Comparison of ENCODE assay signal across 8 mouse cellular contexts in genomic region chr1:133087206-133087905, GRCm38 (mm10). TPM values are rescaled to one million over a fixed set of nuclear protein-coding genes. Genes with fewer than 3 reads are reported as not detected.
DNase-seq lines count a peak whose midpoint lies in the region; ATAC-seq and TF ChIP-seq lines count a peak whose summit lies in the region.

No protein-coding gene starts in this region.

- H3K27ac ChIP-seq in ES-E14 (ENCODE audit: insufficient read depth, low read depth, low read length, poor library complexity, severe bottlenecking) = no peak overlapping the region
- H3K27ac ChIP-seq in cerebellum, adult 2 months (ENCODE audit: insufficient read depth, low read length) = no peak overlapping the region
- H3K27ac ChIP-seq in forebrain, postnatal 0 days (ENCODE audit: low read depth, low read length) = no peak overlapping the region
- H3K27ac ChIP-seq in hindbrain, embryonic 15.5 days (replicated peaks) = no peak overlapping the region
- H3K27ac ChIP-seq in liver, embryonic 11.5 days (ENCODE audit: low read depth, low read length) = no peak overlapping the region

- TF ChIP-seq CTCF in cerebellum, adult 2 months (IDR thresholded peaks at IDR 0.05; ENCODE audit: borderline replicate concordance, insufficient read depth, low read depth, low read length) = peak; percentile 89
- TF ChIP-seq CTCF in forebrain, postnatal 0 days (IDR thresholded peaks at IDR 0.05; ENCODE audit: low read depth) = peak; percentile 86

- no peaks in the 10 kb centered on the region for H3K27me3 ChIP-seq in cerebellum, adult 2 months (ENCODE audit: control insufficient read depth, insufficient read depth, low read length)
- H3K27me3 ChIP-seq in forebrain, postnatal 0 days (ENCODE audit: insufficient read depth, low read length) = no peaks in the 10 kb centered on the region
- no peaks in the 10 kb centered on the region for H3K27me3 ChIP-seq in hindbrain, embryonic 15.5 days
- no peaks in the 10 kb centered on the region for H3K27me3 ChIP-seq in liver, embryonic 11.5 days (replicated peaks; ENCODE audit: control insufficient read depth, insufficient read depth, low read length)

- WGBS in cerebellum, adult 2 months = 54% methylated on average over 7 of the region's 7 CpGs
- WGBS in forebrain, postnatal 0 days = 42% methylated on average over 7 of the region's 7 CpGs
- WGBS in hindbrain, embryonic 15.5 days = 44% methylated on average over 7 of the region's 7 CpGs
- 45% methylated on average over 7 of the region's 7 CpGs for WGBS in liver, embryonic 11.5 days

- no peak overlapping the region for H3K4me2 ChIP-seq in forebrain, postnatal 0 days (ENCODE audit: low read depth)
- H3K4me2 ChIP-seq in hindbrain, embryonic 15.5 days = no peak overlapping the region
- H3K4me2 ChIP-seq in liver, embryonic 11.5 days = no peak overlapping the region

- no peaks in the 10 kb centered on the region for H3K9me3 ChIP-seq in ES-E14 (ENCODE audit: control insufficient read depth, insufficient read depth, low read depth, low read length)
- H3K9me3 ChIP-seq in forebrain, postnatal 0 days (ENCODE audit: low read length) = no peaks in the 10 kb centered on the region
- no peaks in the 10 kb centered on the region for H3K9me3 ChIP-seq in hindbrain, embryonic 15.5 days
- no peaks in the 10 kb centered on the region for H3K9me3 ChIP-seq in liver, embryonic 11.5 days (ENCODE audit: control insufficient read depth, low read length)

- DNase-seq in B cell, adult 2 months = peak; percentile 77 to 78
- peak; percentile 78 for DNase-seq in ES-E14 (ENCODE audit: low read depth, low spot score)
- peak; percentile 55 to 66 for DNase-seq in cerebellum, adult 2 months
- peak; percentile 69 for DNase-seq in forebrain, postnatal 0 days
- DNase-seq in liver, embryonic 11.5 days (ENCODE audit: low spot score) = peak; percentile 59
- peak; percentile 29 to 58 for DNase-seq in natural killer cell, adult 2 months (ENCODE audit: low spot score in 2 of 2)
- DNase-seq in thymus, postnatal 36 days = peak; percentile 40 to 43

- TF ChIP-seq POLR2A in cerebellum, adult 2 months (IDR thresholded peaks at IDR 0.05; ENCODE audit: borderline replicate concordance, insufficient read depth, low read length) = no peak

- peaks cover 33 to 50% of the 10 kb centered on the region in 2 experiments for H3K4me1 ChIP-seq in ES-E14 (ENCODE audit: control insufficient read depth in 2 of 2, insufficient read depth in 2 of 2, low read length in 2 of 2, poor library complexity in 1 of 2)
- H3K4me1 ChIP-seq in cerebellum, adult 2 months (ENCODE audit: control insufficient read depth, insufficient read depth, low read length) = no peaks in the 10 kb centered on the region
- no peaks in the 10 kb centered on the region for H3K4me1 ChIP-seq in forebrain, postnatal 0 days (ENCODE audit: insufficient read depth)
- H3K4me1 ChIP-seq in hindbrain, embryonic 15.5 days (replicated peaks) = 0 out of 2 replicates have a peak, but pooled peaks cover 4% of the 10 kb centered on the region
- H3K4me1 ChIP-seq in liver, embryonic 11.5 days (replicated peaks; ENCODE audit: control insufficient read depth, insufficient read depth, low read length) = peaks cover 21% of the 10 kb centered on the region

- in situ Hi-C loops in ES-E14 (cut with MboI; ENCODE audit: low sequenced_read_pairs in 2 of 2, unreplicated experiment in 2 of 2) = no loop called here

- peaks cover 3% of the 10 kb centered on the region; the same call in 1 of the 2 replicates for H3K36me3 ChIP-seq in ES-E14 (ENCODE audit: control insufficient read depth, insufficient read depth, low read length, poor library complexity, severe bottlenecking)
- H3K36me3 ChIP-seq in forebrain, postnatal 0 days (ENCODE audit: insufficient read depth) = peaks cover 67% of the 10 kb centered on the region
- H3K36me3 ChIP-seq in hindbrain, embryonic 15.5 days = peaks cover 22% of the 10 kb centered on the region
- no peaks in the 10 kb centered on the region for H3K36me3 ChIP-seq in liver, embryonic 11.5 days (ENCODE audit: control insufficient read depth, insufficient read depth, low read length)

- no peak overlapping the region for H3K4me3 ChIP-seq in ES-E14 (ENCODE audit: insufficient read depth in 1 of 2, low read depth in 1 of 2, low read length in 2 of 2, poor library complexity in 1 of 2, severe bottlenecking in 1 of 2)
- H3K4me3 ChIP-seq in cerebellum, adult 2 months (replicated peaks; ENCODE audit: insufficient read depth, low read depth, low read length) = no peak overlapping the region
- H3K4me3 ChIP-seq in forebrain, postnatal 0 days (ENCODE audit: low read depth, low read length) = no peak overlapping the region
- H3K4me3 ChIP-seq in hindbrain, embryonic 15.5 days = no peak overlapping the region
- H3K4me3 ChIP-seq in liver, embryonic 11.5 days (ENCODE audit: low read depth, low read length) = no peak overlapping the region

- ATAC-seq in forebrain, postnatal 0 days = peak; percentile 64
- peak; percentile 43; the same call in 1 of the 2 replicates for ATAC-seq in hindbrain, embryonic 15.5 days (ENCODE audit: low FRiP score, low read depth)
- ATAC-seq in liver, embryonic 11.5 days (replicated peaks; ENCODE audit: low FRiP score) = no peak

- H3K9ac ChIP-seq in ES-E14 (ENCODE audit: insufficient read depth, low read depth, low read length, poor library complexity, severe bottlenecking) = no peak overlapping the region
- H3K9ac ChIP-seq in forebrain, postnatal 0 days = no peak overlapping the region
- H3K9ac ChIP-seq in hindbrain, embryonic 15.5 days = no peak overlapping the region
- H3K9ac ChIP-seq in liver, embryonic 11.5 days (ENCODE audit: low read depth, low read length) = no peak overlapping the region

TF ChIP-seq in ES-E14, 5 proteins besides CTCF, POLR2A, EP300 and RAD21:
- TF ChIP-seq ZC3H11A (IDR thresholded peaks at IDR 0.05; ENCODE audit: borderline replicate concordance, low read depth, low read length) (peak; percentile 46; the same call in 1 of the 2 replicates), ZNF384 (IDR thresholded peaks at IDR 0.05; ENCODE audit: low read depth, low read length) (no peak)
TF ChIP-seq in ES-E14: peak in this region for 1.

RNA-seq across cellular contexts. Expression of gene Pik3c2b, which starts 41.9 kb away (rescaled TPM):
- 3.1 and 4.7 TPM in 2 replicates for total RNA-seq in ES-E14 (2012; rRNA removed)
- 12.9 and 15.5 TPM in 2 replicates for polyA plus RNA-seq in cerebellum, adult 2 months (2012; rRNA removed)
- 17.1 and 18.3 TPM in 2 replicates for total RNA-seq in forebrain, postnatal 0 days (2014; rRNA removed)
- 5.7 and 7.2 TPM in 2 replicates for polyA plus RNA-seq in forebrain, postnatal 0 days (2015; fragmentation: Nextera tagmentation; extraction: Ambion mirVana)
- polyA plus RNA-seq in hindbrain, embryonic 15.5 days (2015; fragmentation: Nextera tagmentation; extraction: Ambion mirVana) = 12.2 and 13.3 TPM in 2 replicates
- 3.4 and 3.5 TPM in 2 replicates for polyA plus RNA-seq in liver, embryonic 11.5 days (2014; fragmentation: Nextera tagmentation; extraction: Ambion mirVana)

RNA-seq across cellular contexts. Expression of gene Ppp1r15b, which starts 43.6 kb away (rescaled TPM):
- total RNA-seq in ES-E14 (2012; rRNA removed) = 97.0 and 121 TPM in 2 replicates
- polyA plus RNA-seq in cerebellum, adult 2 months (2012; rRNA removed) = 31.7 and 32.1 TPM in 2 replicates
- total RNA-seq in forebrain, postnatal 0 days (2014; rRNA removed) = 35.0 and 49.5 TPM in 2 replicates
- 13.9 and 18.7 TPM in 2 replicates for polyA plus RNA-seq in forebrain, postnatal 0 days (2015; fragmentation: Nextera tagmentation; extraction: Ambion mirVana)
- 26.7 and 28.0 TPM in 2 replicates for polyA plus RNA-seq in hindbrain, embryonic 15.5 days (2015; fragmentation: Nextera tagmentation; extraction: Ambion mirVana)
- polyA plus RNA-seq in liver, embryonic 11.5 days (2014; fragmentation: Nextera tagmentation; extraction: Ambion mirVana) = 89.0 and 95.4 TPM in 2 replicates

RNA-seq across cellular contexts. Expression of gene Mdm4, which starts 57.0 kb away (rescaled TPM):
- 136 and 254 TPM in 2 replicates for total RNA-seq in ES-E14 (2012; rRNA removed)
- polyA plus RNA-seq in cerebellum, adult 2 months (2012; rRNA removed) = 76.2 and 77.8 TPM in 2 replicates
- total RNA-seq in forebrain, postnatal 0 days (2014; rRNA removed) = 60.4 and 74.8 TPM in 2 replicates
- polyA plus RNA-seq in forebrain, postnatal 0 days (2015; fragmentation: Nextera tagmentation; extraction: Ambion mirVana) = 22.2 and 27.4 TPM in 2 replicates
- polyA plus RNA-seq in hindbrain, embryonic 15.5 days (2015; fragmentation: Nextera tagmentation; extraction: Ambion mirVana) = 35.9 and 36.8 TPM in 2 replicates
- 40.6 and 41.9 TPM in 2 replicates for polyA plus RNA-seq in liver, embryonic 11.5 days (2014; fragmentation: Nextera tagmentation; extraction: Ambion mirVana)
